Mouse (Mus musculus) forebrain, embryonic 15.5 days (tissue): ENCODE measurements around the gene Cnn2. TPM values are rescaled to one million over a fixed set of nuclear protein-coding genes. Genes with fewer than 3 reads are reported as not detected.
"Not testable (repeated sequence)": the region's sequence is repeated elsewhere in the genome, so short reads cannot be mapped to it uniquely, and the experiment has no call there.

ENCODE experiments used
- ATAC-seq: fragments of 200-750 bp; cut with Nextera tagmentation; replicated peaks from 2 replicates; pipeline ENCODE4 v1.8.0; 2017; ENCODE audit warnings: mild to moderate bottlenecking, moderate TSS enrichment, moderate library complexity
- H3K27ac ChIP-seq: fragments of 300-500 bp; sonication (generic); replicated peaks from 2 replicates; pipeline ENCODE4 v1.5.1; 2015; ENCODE audit warnings: mild to moderate bottlenecking, inconsistent platforms
- H3K27me3 ChIP-seq: fragments of 300-500 bp; sonication (generic); 2 replicates; pipeline ENCODE4 v1.6.1; 2015; ENCODE audit warnings: inconsistent platforms
- H3K36me3 ChIP-seq: fragments of 300-500 bp; sonication (generic); 2 replicates; pipeline ENCODE4 v1.6.1; 2015; ENCODE audit warnings: mild to moderate bottlenecking, inconsistent platforms
- H3K4me1 ChIP-seq: fragments of 300-500 bp; sonication (generic); 2 replicates; pipeline ENCODE4 v1.6.1; 2015; ENCODE audit warnings: inconsistent platforms
- H3K4me2 ChIP-seq: fragments of 300-500 bp; sonication (generic); replicated peaks from 2 replicates; pipeline ENCODE4 v1.6.1; 2015; ENCODE audit warnings: mild to moderate bottlenecking, inconsistent platforms
- H3K4me3 ChIP-seq: fragments of 300-500 bp; sonication (generic); 2 replicates; pipeline ENCODE4 v1.5.1; 2015; ENCODE audit warnings: mild to moderate bottlenecking, inconsistent platforms
- H3K9ac ChIP-seq: fragments of 300-500 bp; sonication (generic); replicated peaks from 2 replicates; pipeline ENCODE4 v1.6.1; 2015; ENCODE audit warnings: mild to moderate bottlenecking, inconsistent platforms
- H3K9me3 ChIP-seq: fragments of 300-500 bp; sonication (generic); 2 replicates; pipeline ENCODE4 v1.6.1; 2016; ENCODE audit warnings: inconsistent platforms
- WGBS: fragments of 180-500 bp; shearing (Covaris S2); methylation state at CpG from one replicate; pipeline ENCODE4 v1.1.7; 2015; ENCODE audit warnings: mixed read lengths; 5-methylcytosine and 5-hydroxymethylcytosine counted together
- polyA plus RNA-seq: library from polyadenylated mRNA; unstranded; fragments of >200 nt; fragmentation: Nextera tagmentation; extraction: Ambion mirVana; gene quantifications from 2 replicates; pipeline ENCODE4 v1.2.1, GENCODE M21; 2015

The Cnn2 gene
- polyA plus RNA-seq, 1 experiment from 2014 or later, result 29.1 TPM

DNA sequence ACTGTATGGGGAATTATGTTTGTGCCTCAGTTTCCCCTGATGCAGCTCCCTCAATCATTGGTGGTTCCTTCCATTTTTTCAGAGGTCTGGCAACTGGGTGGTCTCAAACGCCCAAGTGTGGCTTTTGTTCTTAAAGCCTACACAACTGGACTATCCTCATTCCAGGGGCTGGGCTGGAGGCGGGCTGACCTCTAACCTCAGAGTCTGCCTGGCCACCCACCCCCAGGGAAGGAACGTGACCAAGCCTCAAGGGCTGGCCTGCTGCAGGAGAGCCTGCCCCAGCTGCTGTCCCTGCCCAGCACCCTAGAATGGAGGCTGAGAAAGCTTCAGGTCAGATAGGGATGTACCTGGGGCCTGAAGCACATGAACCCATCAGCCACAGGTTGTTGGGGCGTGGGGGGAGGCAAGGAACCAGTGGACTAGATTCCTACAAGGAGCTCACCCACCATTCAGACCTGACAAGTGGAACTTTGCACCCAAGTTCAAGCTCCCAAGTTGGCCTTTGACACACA is 31.7 kb upstream of the Cnn2 start:
- WGBS, result 16% methylated on average over 4 of the region's 4 CpGs
- ATAC-seq, result no peak
- Histone ChIP-seq H3K27ac (no peak overlapping the region), H3K4me1 (peaks cover 10% of the 10 kb centered on the region), H3K9ac (no peak overlapping the region), H3K4me2 (no peak overlapping the region), H3K9me3 (no peaks in the 10 kb centered on the region), H3K4me3 (no peak overlapping the region), H3K27me3 (no peaks in the 10 kb centered on the region), H3K36me3 (peaks cover 5% of the 10 kb centered on the region; the same call in 1 of the 2 replicates)

DNA sequence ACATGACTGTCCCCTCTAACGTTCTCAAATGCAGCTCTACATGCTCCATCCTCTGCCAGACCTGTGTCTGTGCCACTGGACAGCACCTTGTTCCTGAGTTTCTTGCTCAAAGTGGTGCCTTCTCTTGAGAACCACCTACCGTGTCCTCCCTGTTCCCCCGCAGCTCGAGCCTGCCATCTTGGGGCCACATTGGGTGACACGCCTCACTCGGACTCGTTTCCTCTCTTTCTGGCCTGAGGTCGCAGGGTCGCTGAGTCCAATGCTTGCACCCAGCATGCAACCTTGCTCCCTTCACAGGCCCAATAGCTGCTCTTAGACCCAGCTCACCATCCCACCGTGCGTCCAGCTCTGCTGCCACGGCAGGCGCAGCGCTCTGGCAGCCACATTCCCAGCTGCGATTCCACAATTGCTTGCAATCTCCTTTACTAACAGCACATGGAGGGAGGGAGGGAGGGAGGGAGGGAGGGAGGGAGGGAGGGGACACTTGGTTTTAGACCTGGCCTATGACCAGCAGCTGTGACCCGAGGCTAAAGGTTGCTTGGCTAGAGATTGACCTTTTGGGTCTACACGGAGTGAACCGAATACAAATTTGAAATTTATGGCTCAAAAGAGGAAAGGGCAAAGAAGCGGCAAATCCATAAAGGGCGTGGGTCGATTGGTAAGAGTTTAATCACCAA is 30.1 kb upstream of the Cnn2 start:
- no peak overlapping the region for H3K27ac ChIP-seq

DNA sequence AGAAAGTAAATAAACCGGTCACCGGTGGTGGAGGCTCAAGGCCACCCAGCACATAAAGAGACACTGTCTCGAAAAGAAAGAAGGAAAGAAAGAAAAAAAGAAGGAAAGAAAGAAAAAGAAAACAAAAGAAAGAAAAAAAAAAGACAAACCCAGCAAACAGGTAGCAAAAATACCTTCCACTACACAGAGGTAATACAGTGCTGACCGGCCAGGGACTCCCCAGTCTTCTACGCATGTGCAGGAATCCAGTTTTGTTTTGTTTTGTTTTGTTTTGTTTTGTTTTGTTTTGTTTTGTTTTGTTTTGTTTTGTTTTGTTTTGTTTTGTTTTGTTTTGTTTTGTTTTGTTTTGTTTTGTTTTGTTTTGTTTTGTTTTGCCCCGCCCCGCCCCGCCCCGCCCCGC is 29.0 kb upstream of the Cnn2 start:
- Histone ChIP-seq H3K4me3 (peak overlapping the region; percentile 67), H3K4me1 (peaks cover 10% of the 10 kb centered on the region), H3K36me3 (peaks cover 21% of the 10 kb centered on the region), H3K4me2 (peak overlapping the region; percentile 25; the same call in 1 of the 2 replicates)
- not testable (repeated sequence) for H3K9me3 ChIP-seq, H3K9ac ChIP-seq, H3K27ac ChIP-seq, H3K27me3 ChIP-seq
- 34% methylated on average over 10 of the region's 10 CpGs for WGBS
- ATAC-seq, result peak; percentile 49; the same call in 1 of the 2 replicates

More for the DNA sequence above, 30.1 kb upstream of the Cnn2 start:
- Histone ChIP-seq H3K4me2 (no peak overlapping the region), H3K36me3 (peaks cover 12% of the 10 kb centered on the region), H3K4me1 (peaks cover 10% of the 10 kb centered on the region), H3K9me3 (no peaks in the 10 kb centered on the region), H3K27me3 (no peaks in the 10 kb centered on the region), H3K4me3 (no peak overlapping the region), H3K9ac (no peak overlapping the region)
- no peak for ATAC-seq
- 16% methylated on average over 21 of the region's 21 CpGs for WGBS

DNA sequence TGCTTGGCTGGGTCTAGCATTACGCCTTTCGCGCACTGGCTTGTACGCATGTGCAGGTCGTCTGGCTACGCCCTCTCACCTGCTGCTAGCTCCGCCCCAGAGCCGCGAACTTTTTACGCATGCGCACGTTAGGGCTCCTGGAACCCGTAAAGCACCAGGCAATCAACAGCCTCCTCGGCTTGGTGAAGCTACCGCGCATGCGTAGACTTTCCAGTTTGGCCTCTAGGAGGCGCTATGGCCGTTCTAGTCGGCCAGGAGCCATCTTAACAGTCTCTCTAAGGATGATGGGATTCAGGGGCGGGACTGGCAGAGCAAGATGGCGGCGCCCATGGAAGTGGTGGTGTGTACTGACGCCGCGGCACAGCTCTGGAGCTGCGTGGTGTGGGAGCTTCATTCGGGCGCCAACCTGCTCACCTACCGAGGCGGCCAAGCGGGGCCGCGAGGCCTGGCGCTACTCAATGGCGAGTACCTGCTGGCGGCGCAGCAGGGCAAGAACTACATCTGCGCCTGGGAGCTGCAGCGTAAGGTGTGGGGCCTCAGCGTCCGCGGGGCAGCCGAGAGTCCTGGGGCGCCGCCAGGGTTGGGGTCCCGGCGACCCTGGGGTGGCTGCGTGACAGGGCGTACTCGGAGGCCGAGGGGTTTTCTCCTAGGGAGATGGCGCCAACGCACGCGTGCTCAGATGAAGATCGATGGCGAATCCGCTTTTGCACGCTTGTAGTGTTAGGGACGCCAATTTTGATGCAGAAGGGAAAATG is 28.4 kb upstream of the Cnn2 start, which contains the start of gene Wdr18:
TSS of gene Wdr18 (plus strand) at position 306 of the 755 bp plus-strand sequence.
- H3K4me1 ChIP-seq, result peaks cover 10% of the 10 kb centered on the region
- H3K27ac ChIP-seq, result peak within 1 kb of the TSS; percentile 51
- ATAC-seq, result peak; percentile 96
- peaks cover 23% of the 10 kb centered on the region for H3K36me3 ChIP-seq
- H3K9me3 ChIP-seq, result no peaks in the 10 kb centered on the region
- under 1% methylated on average over 61 of the region's 61 CpGs for WGBS
- H3K9ac ChIP-seq, result peak within 1 kb of the TSS; percentile 73
- peak within 1 kb of the TSS; percentile 74 for H3K4me2 ChIP-seq
- H3K27me3 ChIP-seq, result no peaks in the 10 kb centered on the region
- H3K4me3 ChIP-seq, result peak within 1 kb of the TSS; percentile 67

DNA sequence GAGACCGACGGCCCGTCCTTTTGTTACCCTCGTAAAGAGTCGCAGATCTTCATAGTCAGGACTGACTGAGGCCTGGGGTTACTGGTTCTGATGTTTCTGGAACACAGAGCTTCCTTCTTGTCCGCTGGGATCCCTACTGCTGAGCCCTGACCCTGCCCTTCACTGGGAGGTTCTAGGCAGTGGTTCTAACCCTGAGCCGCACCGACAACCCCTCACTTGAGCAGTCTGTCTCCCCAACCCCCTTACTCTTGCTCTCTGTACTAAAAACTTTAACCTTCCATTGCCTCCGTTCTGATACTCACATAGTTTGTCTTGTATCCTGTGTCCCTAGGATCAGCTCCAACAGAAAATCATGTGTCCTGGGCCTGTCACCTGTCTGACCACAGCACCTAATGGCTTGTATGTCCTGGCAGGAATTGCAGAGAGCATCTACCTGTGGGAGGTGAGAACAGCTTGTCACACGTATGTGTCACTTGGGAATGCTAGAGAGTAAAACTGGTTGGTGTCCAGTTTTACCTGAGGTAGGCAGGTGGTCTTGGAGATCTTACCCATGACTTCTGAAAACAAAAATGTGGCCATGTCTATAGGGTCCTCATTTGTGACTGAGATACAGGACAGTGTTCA is 27.6 kb upstream of the Cnn2 start:
- peaks cover 30% of the 10 kb centered on the region for H3K36me3 ChIP-seq
- peaks cover 10% of the 10 kb centered on the region for H3K4me1 ChIP-seq
- 0 out of 2 replicates have a peak, but pooled peaks have one; percentile 0 for ATAC-seq
- H3K27ac ChIP-seq, result no peak overlapping the region
- peak overlapping the region; percentile 73 for H3K9ac ChIP-seq
- H3K27me3 ChIP-seq, result no peaks in the 10 kb centered on the region
- 16% methylated on average over 10 of the region's 10 CpGs for WGBS
- H3K4me3 ChIP-seq, result peak overlapping the region; percentile 67
- peak overlapping the region; percentile 74 for H3K4me2 ChIP-seq
- no peaks in the 10 kb centered on the region for H3K9me3 ChIP-seq

DNA sequence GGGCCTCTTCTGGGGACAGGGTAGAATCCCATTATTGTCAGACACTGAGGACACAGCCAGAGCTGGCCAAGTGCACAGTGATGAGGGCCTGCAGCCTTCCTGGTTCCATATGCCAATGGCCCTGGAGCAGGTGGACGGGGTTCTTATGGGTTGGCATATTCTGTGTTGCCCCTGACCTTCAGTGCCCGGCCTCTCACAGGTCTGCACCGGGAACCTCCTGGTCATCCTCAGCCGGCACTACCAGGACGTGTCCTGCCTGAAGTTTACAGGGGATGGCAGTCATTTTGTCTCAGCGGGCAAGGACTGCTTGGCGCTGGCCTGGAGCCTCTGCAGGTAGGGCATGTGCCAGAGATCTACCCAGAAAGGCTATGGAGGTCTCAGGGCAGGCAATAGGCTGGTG is 23.7 kb upstream of the Cnn2 start:
- H3K27me3 ChIP-seq, result peaks cover 5% of the 10 kb centered on the region; the same call in 1 of the 2 replicates
- no peak overlapping the region for H3K4me3 ChIP-seq
- H3K27ac ChIP-seq, result no peak overlapping the region
- 94% methylated on average over 7 of the region's 7 CpGs for WGBS
- no peak overlapping the region for H3K4me2 ChIP-seq
- H3K4me1 ChIP-seq, result peaks cover 18% of the 10 kb centered on the region
- ATAC-seq, result no peak
- H3K9me3 ChIP-seq, result no peaks in the 10 kb centered on the region
- no peak overlapping the region for H3K9ac ChIP-seq
- peaks cover 52% of the 10 kb centered on the region for H3K36me3 ChIP-seq

DNA sequence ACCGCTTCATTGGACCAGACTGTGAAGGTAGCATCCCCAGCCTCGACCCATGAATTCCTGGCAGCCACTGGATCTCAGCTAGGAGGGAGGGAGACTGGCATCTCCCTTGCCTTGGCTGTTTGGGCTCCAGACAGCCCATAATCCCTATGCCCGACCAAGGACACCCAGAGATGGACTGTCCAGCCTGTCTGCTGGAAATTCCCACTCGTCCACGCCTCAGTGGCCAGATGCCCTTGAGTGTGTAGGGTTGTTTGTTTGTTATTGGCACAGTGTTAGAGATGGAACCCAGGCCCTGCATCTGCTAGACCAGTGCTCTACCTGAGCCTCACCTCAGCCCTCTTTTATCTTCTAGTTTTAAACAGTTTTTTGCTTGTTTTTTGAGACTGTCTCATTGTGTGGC is 23.1 kb upstream of the Cnn2 start:
- Histone ChIP-seq H3K36me3 (peaks cover 52% of the 10 kb centered on the region), H3K27me3 (peaks cover 11% of the 10 kb centered on the region; the same call in 1 of the 2 replicates), H3K9ac (no peak overlapping the region), H3K4me3 (no peak overlapping the region), H3K27ac (no peak overlapping the region), H3K4me1 (peaks cover 18% of the 10 kb centered on the region), H3K4me2 (no peak overlapping the region), H3K9me3 (no peaks in the 10 kb centered on the region)
- no peak for ATAC-seq
- WGBS, result 95% methylated on average over 5 of the region's 5 CpGs

DNA sequence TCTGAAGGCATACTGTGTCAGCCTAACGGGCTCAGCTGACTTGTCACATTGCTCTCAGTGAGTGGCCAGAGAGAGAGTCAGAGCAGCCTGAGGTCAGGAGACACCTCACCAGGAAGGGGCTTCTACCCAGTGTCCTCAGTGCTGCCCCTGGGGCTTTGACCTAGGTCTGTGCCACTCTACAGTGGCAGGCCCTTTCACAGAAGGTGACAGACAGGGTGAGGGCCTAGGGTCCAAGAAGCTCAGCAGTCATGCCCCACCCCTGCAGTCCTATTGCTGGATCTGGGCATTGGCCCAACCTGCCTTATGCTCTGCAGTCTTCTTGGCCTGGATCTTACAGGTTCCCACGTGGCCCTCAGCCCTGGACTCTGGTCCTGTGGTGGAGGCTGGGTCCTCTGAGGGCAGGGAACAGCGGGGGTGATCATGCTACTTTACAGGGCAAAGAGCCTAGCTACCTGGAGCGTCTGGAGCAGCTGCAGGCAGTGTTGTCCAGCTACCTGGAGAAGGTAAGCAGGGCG is 21.4 kb upstream of the Cnn2 start:
- no peak for ATAC-seq
- Histone ChIP-seq H3K27me3 (peaks cover 25% of the 10 kb centered on the region), H3K4me1 (peaks cover 16% of the 10 kb centered on the region), H3K27ac (no peak overlapping the region), H3K36me3 (peaks cover 52% of the 10 kb centered on the region), H3K4me3 (no peak overlapping the region), H3K9ac (no peak overlapping the region), H3K4me2 (no peak overlapping the region), H3K9me3 (no peaks in the 10 kb centered on the region)
- WGBS, result 90% methylated on average over 5 of the region's 5 CpGs

DNA sequence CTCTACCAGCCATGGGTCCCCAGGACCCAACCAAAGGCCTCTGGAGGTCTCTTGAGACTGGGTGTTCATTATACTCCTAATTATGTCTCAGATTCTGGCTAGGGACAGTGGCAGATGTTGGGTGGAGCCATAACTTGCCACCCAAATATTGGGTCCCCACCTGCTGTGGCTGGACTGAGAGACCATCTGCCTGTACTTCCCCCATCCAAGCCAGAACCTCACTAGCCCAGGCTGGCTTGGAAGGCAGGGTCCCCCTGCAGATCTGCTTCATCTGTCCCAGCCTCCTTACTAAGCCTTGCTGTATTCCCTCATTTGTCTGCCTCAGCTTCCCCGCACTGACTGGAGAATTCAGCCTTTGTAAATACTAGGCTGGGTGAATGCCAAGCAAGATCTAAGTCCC is 20.2 kb upstream of the Cnn2 start:
- Histone ChIP-seq H3K27ac (no peak overlapping the region), H3K9me3 (no peaks in the 10 kb centered on the region), H3K4me2 (no peak overlapping the region), H3K4me1 (peaks cover 16% of the 10 kb centered on the region), H3K4me3 (no peak overlapping the region), H3K9ac (no peak overlapping the region), H3K36me3 (peaks cover 42% of the 10 kb centered on the region), H3K27me3 (peaks cover 32% of the 10 kb centered on the region)
- no peak for ATAC-seq
- WGBS, result 72% methylated on average over 1 of the region's 1 CpGs

DNA sequence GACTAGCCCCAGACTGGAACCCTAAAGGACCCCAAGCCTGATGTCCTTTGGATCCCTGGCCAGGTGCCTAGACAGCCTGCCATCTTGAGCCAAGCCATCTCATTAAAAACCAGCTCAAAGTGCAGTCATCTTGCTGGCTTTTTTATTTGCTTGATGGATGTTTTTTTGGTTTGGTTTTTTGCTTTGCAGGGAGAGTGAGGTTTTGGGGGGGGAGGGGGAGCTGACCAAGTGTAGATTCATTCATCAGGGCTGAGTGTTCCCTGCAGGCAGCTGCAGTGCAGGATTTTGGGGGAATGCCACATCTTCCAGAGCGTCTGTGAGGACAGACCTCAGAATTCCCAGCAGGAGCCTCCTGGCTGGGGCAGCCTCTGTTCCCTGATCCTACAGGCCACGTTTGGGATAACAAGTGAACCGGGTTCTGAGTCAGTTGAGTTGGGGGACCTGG is 19.2 kb upstream of the Cnn2 start:
- ATAC-seq, result no peak
- no peak overlapping the region for H3K4me2 ChIP-seq
- H3K4me3 ChIP-seq, result no peak overlapping the region
- peaks cover 32% of the 10 kb centered on the region for H3K27me3 ChIP-seq
- peaks cover 16% of the 10 kb centered on the region for H3K4me1 ChIP-seq
- no peak overlapping the region for H3K9ac ChIP-seq
- H3K9me3 ChIP-seq, result no peaks in the 10 kb centered on the region
- H3K36me3 ChIP-seq, result peaks cover 34% of the 10 kb centered on the region
- 11% methylated on average over 3 of the region's 3 CpGs for WGBS
- no peak overlapping the region for H3K27ac ChIP-seq

DNA sequence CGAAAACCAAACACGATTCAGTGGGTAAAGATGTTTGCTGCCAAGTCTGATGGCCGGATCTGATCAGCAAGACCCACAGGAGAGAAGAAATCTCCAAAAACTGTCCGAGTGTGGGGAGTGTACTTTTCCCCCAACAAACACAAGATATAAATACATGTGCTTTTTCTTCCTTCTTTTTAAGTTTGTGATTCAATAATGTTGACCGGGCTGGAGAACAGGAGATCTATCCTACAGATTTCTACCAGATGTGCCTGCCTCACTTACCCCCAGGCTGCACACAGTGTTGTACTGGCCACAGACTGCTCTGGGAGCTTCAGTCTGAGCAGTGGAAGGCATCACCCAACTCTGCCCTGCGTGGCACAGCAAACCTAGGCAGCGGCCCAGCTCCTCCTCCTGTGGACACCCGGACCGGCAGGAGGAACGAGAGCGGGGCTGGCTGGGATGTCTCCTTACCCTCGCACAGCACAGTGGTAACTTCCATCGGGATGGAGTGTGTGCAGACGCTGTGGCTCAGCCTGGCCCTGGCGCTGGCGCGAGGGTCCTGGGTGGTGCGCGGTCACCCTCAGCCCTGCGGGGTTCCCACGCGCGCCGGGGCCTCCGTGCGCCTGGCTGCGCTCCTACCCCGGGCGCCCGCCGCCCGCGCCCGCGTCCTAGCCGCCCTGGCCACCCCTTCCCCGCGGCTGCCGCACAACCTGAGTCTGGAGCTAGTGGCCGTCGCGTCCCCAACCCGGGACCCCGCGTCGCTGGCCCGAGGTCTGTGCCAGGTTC is 17.8 kb upstream of the Cnn2 start, which contains the start of gene Grin3b:
TSS of gene Grin3b (plus strand) at position 301 of the 768 bp plus-strand sequence.
- Histone ChIP-seq H3K4me1 (peaks cover 16% of the 10 kb centered on the region), H3K27me3 (peaks cover 32% of the 10 kb centered on the region), H3K9me3 (no peaks in the 10 kb centered on the region), H3K4me3 (peak within 1 kb of the TSS; percentile 33), H3K4me2 (peak within 1 kb of the TSS; percentile 48), H3K27ac (no peak within 1 kb of the TSS), H3K9ac (peak within 1 kb of the TSS; percentile 34), H3K36me3 (peaks cover 30% of the 10 kb centered on the region)
- WGBS, result 8% methylated on average over 46 of the region's 47 CpGs
- ATAC-seq, result peak; percentile 15; the same call in 1 of the 2 replicates
